Mouse (Mus musculus) neutrophil, adult 5-6 weeks (primary cell): Measurements from ENCODE around the gene Gfap. TPM values are rescaled to one million over a fixed set of nuclear protein-coding genes. Genes with fewer than 3 reads are reported as not detected.

Experiments used
- ATAC-seq: fragments of 151-379, 151-347 bp; 2 replicates; pipeline ENCODE4 v1.8.0; 2017; ENCODE audit warnings: mild to moderate bottlenecking, moderate TSS enrichment; ENCODE audit not compliant: insufficient number of reproducible peaks, poor library complexity, low FRiP score, severe bottlenecking; ENCODE audit errors: extremely low read depth
- total RNA-seq: library from RNA; stranded (forward); fragments of 200-1000 nt; gene quantifications from 2 replicates; pipeline ENCODE4 v1.2.3, GENCODE M21; 2017

The Gfap gene
- total RNA-seq, 1 experiment from 2014 or later = not detected

DNA sequence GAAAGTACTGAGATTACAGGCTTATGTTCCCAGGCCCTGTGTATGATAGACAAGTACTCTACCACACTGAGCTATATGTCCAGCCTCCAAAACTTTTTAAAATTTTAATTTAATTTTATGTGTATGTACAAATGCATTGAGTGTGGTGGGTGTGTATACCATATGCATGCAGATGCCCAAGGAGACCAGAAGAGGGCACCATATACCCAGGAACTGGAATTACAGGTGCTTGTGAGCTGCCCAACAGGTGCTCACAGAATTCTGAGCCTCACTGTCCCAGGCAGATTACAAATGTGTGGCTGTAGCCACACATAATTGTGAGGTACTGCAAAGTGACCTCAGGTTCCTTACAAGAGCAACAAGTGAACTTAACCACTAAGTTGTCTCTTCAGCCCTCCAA is 47.0 kb downstream of the Gfap start:
- ATAC-seq = no peak

GRCm38 (mm10) chr11:102851883-102852282 is 48.8 kb downstream of the Gfap start:
- no peak for ATAC-seq

DNA sequence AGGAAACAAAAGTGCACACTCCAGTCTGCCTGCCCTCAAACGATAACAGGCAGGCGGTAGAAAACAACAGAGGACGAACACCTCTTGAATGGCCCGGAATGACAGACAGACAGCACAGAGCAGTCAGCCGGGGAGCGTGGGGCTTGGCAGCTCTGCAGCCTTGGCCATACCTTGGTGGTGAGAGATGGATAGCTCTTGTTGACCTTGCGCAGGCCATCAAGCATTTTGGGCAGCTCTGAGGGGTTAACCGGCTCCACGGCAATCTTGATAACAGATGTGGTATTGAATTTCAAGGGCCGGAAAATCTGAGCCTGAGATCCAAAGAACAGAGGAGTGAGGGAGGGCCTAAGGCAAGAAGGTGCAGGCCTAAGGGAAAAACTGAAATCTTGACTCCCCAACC is 54.8 kb downstream of the Gfap start:
- ATAC-seq = no peak

DNA sequence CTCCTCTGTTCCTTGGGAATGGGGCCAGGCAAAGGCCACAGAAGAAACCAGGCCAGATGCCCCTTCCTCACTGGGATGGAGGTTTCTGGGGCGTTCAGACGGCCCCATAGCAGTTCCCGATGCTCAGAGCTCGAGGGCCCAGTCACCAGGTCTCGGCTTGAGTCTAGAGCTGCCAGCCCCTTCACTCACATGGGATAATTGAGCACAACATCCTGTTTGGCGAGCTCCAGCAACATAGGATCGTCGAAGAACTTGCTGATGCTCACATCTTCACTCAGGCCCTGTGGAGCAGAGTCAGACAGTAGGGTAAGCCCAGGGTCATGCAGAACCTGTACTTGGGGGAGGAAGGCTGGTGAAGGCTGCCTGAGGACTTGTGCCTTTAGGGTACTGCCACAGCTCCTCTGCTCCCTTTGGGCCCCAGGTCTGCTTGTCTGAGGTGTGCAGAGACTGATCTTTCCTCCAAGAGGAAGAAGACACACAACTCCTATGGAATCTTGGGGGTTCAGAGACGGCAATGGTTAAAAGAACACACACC is 62.0 kb downstream of the Gfap start:
- ATAC-seq = no peak

DNA sequence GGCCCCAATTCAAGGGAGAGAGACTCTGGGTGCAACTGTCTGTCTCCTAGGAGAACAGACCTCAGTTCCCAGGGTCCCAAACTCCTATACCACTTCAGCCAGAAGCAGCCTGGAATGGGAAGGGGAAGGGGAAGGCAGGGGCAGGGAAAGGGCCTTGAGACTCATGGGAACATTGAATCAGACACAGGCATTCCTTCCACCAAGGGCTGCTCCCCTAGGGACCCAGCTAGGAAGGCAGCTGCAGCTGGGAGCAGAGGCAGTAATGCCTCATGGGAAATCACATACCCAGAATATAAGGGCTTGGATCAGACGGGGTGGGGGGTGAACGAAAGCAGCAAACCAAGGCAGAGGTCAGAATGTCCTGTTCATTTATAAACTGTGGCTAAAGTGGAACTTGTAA is 62.6 kb downstream of the Gfap start:
- no peak for ATAC-seq

DNA sequence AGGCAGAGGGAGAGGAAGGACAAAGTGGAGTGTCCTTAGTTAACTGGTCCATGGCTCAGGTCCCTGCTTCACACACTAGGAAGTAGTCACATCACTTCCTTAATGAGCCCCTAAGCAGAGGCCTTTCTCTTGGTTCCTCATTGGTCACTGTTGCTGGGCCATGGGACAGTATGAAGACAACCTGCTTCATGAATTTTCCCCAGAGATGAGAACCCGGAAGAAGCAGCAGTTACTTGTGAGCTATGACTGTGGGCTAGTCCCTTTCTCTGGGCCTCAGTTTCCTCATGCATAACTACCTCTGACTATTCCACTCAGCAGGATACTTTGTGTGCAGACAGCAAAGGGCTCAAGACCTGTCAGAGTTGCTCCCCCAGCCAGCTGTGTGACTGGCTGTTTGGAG is 63.3 kb downstream of the Gfap start:
- ATAC-seq = no peak

Other genes starting within 250 kb of the Gfap start
- not detected in 2 replicates for gene Meioc, start 237.2 kb downstream of the Gfap start, total RNA-seq
- gene Ccdc43, start 203.1 kb downstream of the Gfap start, total RNA-seq = 19.6 and 29.4 TPM in 2 replicates
- not detected in 2 replicates for gene Adam11, start 139.5 kb downstream of the Gfap start, total RNA-seq
- not detected in 2 replicates for gene Gjc1, start 81.2 kb downstream of the Gfap start, total RNA-seq
- not detected in 2 replicates for gene Higd1b, start 65.1 kb downstream of the Gfap start, total RNA-seq
- gene Eftud2, start 19.9 kb downstream of the Gfap start, total RNA-seq = 49.1 and 60.2 TPM in 2 replicates
- gene Ccdc103, start 19.7 kb downstream of the Gfap start, total RNA-seq = not detected in 2 replicates
- gene Fam187a, start 15.7 kb downstream of the Gfap start, total RNA-seq = not detected in 2 replicates
- 0.37 TPM in 1 of 2 replicates, not detected in the other for gene Kif18b, start 24.2 kb upstream of the Gfap start, total RNA-seq
- not detected in 2 replicates for gene C1ql1, start 45.8 kb upstream of the Gfap start, total RNA-seq
- 29.8 and 30.0 TPM in 2 replicates for gene Nmt1, start 127.3 kb upstream of the Gfap start, total RNA-seq
- gene Dcakd, start 127.4 kb upstream of the Gfap start, total RNA-seq = 12.0 and 15.5 TPM in 2 replicates
- gene Plcd3, start 200.7 kb upstream of the Gfap start, total RNA-seq = 0.12 and 0.61 TPM in 2 replicates
- gene Acbd4, start 200.8 kb upstream of the Gfap start, total RNA-seq = 21.1 and 29.3 TPM in 2 replicates
- 103 and 105 TPM in 2 replicates for gene Hexim1, start 215.3 kb upstream of the Gfap start, total RNA-seq
- 1.1 and 1.5 TPM in 2 replicates for gene Hexim2, start 231.5 kb upstream of the Gfap start, total RNA-seq